Mouse (Mus musculus) MEL (cell line): ENCODE data around the gene Galnt18. TPM values are rescaled to one million over a fixed set of nuclear protein-coding genes. Genes with fewer than 3 reads are reported as not detected.

Experiments
- DNase-seq: peaks from one replicate; pipeline ENCODE4 v3.0.0; 2011; ENCODE audit warnings: low read depth, low spot score
- H3K27ac ChIP-seq: 2 replicates; pipeline ENCODE4 v1.5.1; 2012; ENCODE audit warnings: low read depth, mild to moderate bottlenecking, control low read depth, low read length, moderate library complexity; ENCODE audit not compliant: control insufficient read depth
- H3K27me3 ChIP-seq, 2 experiments: fragments of 150-350 bp in 1 of 2; sonication (generic) in 1 of 2; 2 replicates each; pipeline ENCODE4 v1.6.1; 2012; ENCODE audit warnings: low read length in 2 of 2, mild to moderate bottlenecking in 2 of 2, improper control_type of control experiment in 1 of 2, moderate library complexity in 1 of 2; ENCODE audit not compliant: insufficient read depth in 2 of 2, control insufficient read depth in 1 of 2
- H3K36me3 ChIP-seq, 2 experiments: 2 replicates each; pipeline ENCODE4 v1.6.1; 2012 to 2014; ENCODE audit warnings: low read length in 2 of 2, improper control_type of control experiment in 1 of 2, inconsistent platforms in 1 of 2, mild to moderate bottlenecking in 1 of 2; ENCODE audit not compliant: insufficient read depth in 2 of 2, control insufficient read depth in 1 of 2
- H3K4me1 ChIP-seq, 2 experiments: fragments of 150-350 bp in 1 of 2; sonication (generic) in 1 of 2; 2 replicates each; pipeline ENCODE4 v1.6.1; 2012; ENCODE audit warnings: low read length in 2 of 2, improper control_type of control experiment in 1 of 2, mild to moderate bottlenecking in 1 of 2; ENCODE audit not compliant: insufficient read depth in 2 of 2, control insufficient read depth in 1 of 2
- H3K4me3 ChIP-seq, 2 experiments: fragments of 150-350 bp in 1 of 2; sonication (generic) in 1 of 2; 2 replicates each; pipeline ENCODE4 v1.5.1; 2012; ENCODE audit warnings: low read depth in 2 of 2, low read length in 2 of 2, mild to moderate bottlenecking in 2 of 2, moderate library complexity in 2 of 2, control low read depth in 1 of 2, improper control_type of control experiment in 1 of 2; ENCODE audit not compliant: control insufficient read depth in 1 of 2, insufficient read depth in 1 of 2
- H3K79me2 ChIP-seq: 2 replicates; pipeline ENCODE4 v1.6.1; 2012; ENCODE audit warnings: mild to moderate bottlenecking, low read length, moderate library complexity; ENCODE audit not compliant: control insufficient read depth, poor library complexity, insufficient read depth
- H3K9ac ChIP-seq: 2 replicates; pipeline ENCODE4 v1.6.1; 2012; ENCODE audit warnings: low read depth, mild to moderate bottlenecking, control low read depth, low read length, moderate library complexity; ENCODE audit not compliant: control insufficient read depth, poor library complexity, severe bottlenecking
- H3K9me3 ChIP-seq: fragments of 150-350 bp; sonication (generic); replicated peaks from 2 replicates; pipeline ENCODE4 v1.6.1; 2012; ENCODE audit warnings: mild to moderate bottlenecking, low read length, improper control_type of control experiment, moderate library complexity; ENCODE audit not compliant: insufficient read depth
- CTCF ChIP-seq, 3 experiments: IDR thresholded peaks in 2 of 3; conservative IDR thresholded peaks in 1 of 3; 2 replicates each; pipeline ENCODE4 v1.5.1; 2011 to 2012; ENCODE audit warnings: low read length in 3 of 3, low read depth in 2 of 3, mild to moderate bottlenecking in 2 of 3, improper control_type of control experiment in 1 of 3, inconsistent platforms in 1 of 3, mixed read lengths in 1 of 3, moderate library complexity in 1 of 3; ENCODE audit not compliant: control insufficient read depth in 1 of 3, insufficient read depth in 1 of 3, poor library complexity in 1 of 3, severe bottlenecking in 1 of 3
- ELF1 ChIP-seq: IDR thresholded peaks from 2 replicates; pipeline ENCODE4 v1.6.1; 2014; ENCODE audit warnings: low read depth, mild to moderate bottlenecking, inconsistent platforms, low read length, improper control_type of control experiment, moderate library complexity
- EP300 ChIP-seq, 2 experiments: IDR thresholded peaks; 2 replicates each; pipeline ENCODE4 v1.6.1; 2011; ENCODE audit warnings: improper control_type of control experiment in 2 of 2, low read length in 2 of 2, low read depth in 1 of 2, mild to moderate bottlenecking in 1 of 2
- ETS1 ChIP-seq: IDR thresholded peaks from 2 replicates; pipeline ENCODE4 v1.6.1; 2012; ENCODE audit warnings: low read depth, mild to moderate bottlenecking, inconsistent platforms, low read length, improper control_type of control experiment, moderate library complexity
- GABPA ChIP-seq: IDR thresholded peaks from 2 replicates; pipeline ENCODE4 v1.6.1; 2012; ENCODE audit warnings: low read depth, mild to moderate bottlenecking, inconsistent platforms, low read length, improper control_type of control experiment, moderate library complexity
- GATA1 ChIP-seq: IDR thresholded peaks from 2 replicates; pipeline ENCODE4 v1.6.1; 2011; ENCODE audit warnings: low read depth, low read length, improper control_type of control experiment
- HCFC1 ChIP-seq: IDR thresholded peaks from 2 replicates; pipeline ENCODE4 v1.6.1; 2012; ENCODE audit warnings: low read depth, mild to moderate bottlenecking, inconsistent platforms, low read length, improper control_type of control experiment, moderate library complexity
- JUND ChIP-seq: IDR thresholded peaks from 2 replicates; pipeline ENCODE4 v1.6.1; 2011; ENCODE audit warnings: low read depth, mild to moderate bottlenecking, improper control_type of control experiment, low read length
- KAT2A ChIP-seq: conservative IDR thresholded peaks from 2 replicates; pipeline ENCODE4 v1.6.1; 2012; ENCODE audit warnings: low read depth, low read length, improper control_type of control experiment, inconsistent platforms
- MAFK ChIP-seq: IDR thresholded peaks from 2 replicates; pipeline ENCODE4 v1.6.1; 2011; ENCODE audit warnings: low read depth, mild to moderate bottlenecking, low read length, improper control_type of control experiment, borderline replicate concordance
- MAX ChIP-seq: IDR thresholded peaks from 2 replicates; pipeline ENCODE4 v1.6.1; 2011; ENCODE audit warnings: low read length, improper control_type of control experiment
- MAZ ChIP-seq: IDR thresholded peaks from 2 replicates; pipeline ENCODE4 v1.6.1; 2012; ENCODE audit warnings: low read depth, mild to moderate bottlenecking, inconsistent platforms, low read length, improper control_type of control experiment
- MEF2A ChIP-seq: IDR thresholded peaks from 2 replicates; pipeline ENCODE4 v1.6.1; 2014; ENCODE audit warnings: low read depth, mild to moderate bottlenecking, inconsistent platforms, low read length, improper control_type of control experiment; ENCODE audit not compliant: poor library complexity, insufficient replicate concordance, severe bottlenecking; ENCODE audit errors: extremely low read depth
- MXI1 ChIP-seq: IDR thresholded peaks from 2 replicates; pipeline ENCODE4 v1.6.1; 2011; ENCODE audit warnings: mild to moderate bottlenecking, low read depth, low read length, improper control_type of control experiment
- MYB ChIP-seq: IDR thresholded peaks from 2 replicates; pipeline ENCODE4 v1.6.1; 2011; ENCODE audit warnings: mild to moderate bottlenecking, low read depth, low read length, improper control_type of control experiment
- MYC ChIP-seq: IDR thresholded peaks from 2 replicates; pipeline ENCODE4 v1.6.1; 2011; ENCODE audit warnings: low read depth, mild to moderate bottlenecking, low read length, improper control_type of control experiment, moderate library complexity
- NELFE ChIP-seq: IDR thresholded peaks from 2 replicates; pipeline ENCODE4 v1.6.1; 2011; ENCODE audit warnings: low read depth, low read length, improper control_type of control experiment
- NRF1 ChIP-seq: IDR thresholded peaks from 2 replicates; pipeline ENCODE4 v1.6.1; 2014; ENCODE audit warnings: low read depth, mild to moderate bottlenecking, inconsistent platforms, low read length, improper control_type of control experiment, moderate library complexity; ENCODE audit not compliant: poor library complexity, insufficient read depth, severe bottlenecking
- POLR2A ChIP-seq, 2 experiments: IDR thresholded peaks; 2 replicates each; pipeline ENCODE4 v1.6.1; 2011 to 2012; ENCODE audit warnings: low read length in 2 of 2, mild to moderate bottlenecking in 2 of 2, control low read depth in 1 of 2, improper control_type of control experiment in 1 of 2, low read depth in 1 of 2, moderate library complexity in 1 of 2; ENCODE audit not compliant: control insufficient read depth in 1 of 2, insufficient read depth in 1 of 2, poor library complexity in 1 of 2
- POLR2AphosphoS2 ChIP-seq: IDR thresholded peaks from 2 replicates; pipeline ENCODE4 v1.6.1; 2011; ENCODE audit warnings: low read length, improper control_type of control experiment
- SIN3A ChIP-seq: IDR thresholded peaks from 2 replicates; pipeline ENCODE4 v1.6.1; 2012; ENCODE audit warnings: low read length, improper control_type of control experiment, inconsistent platforms
- TAL1 ChIP-seq: IDR thresholded peaks from 2 replicates; pipeline ENCODE4 v1.6.1; 2012; ENCODE audit warnings: mild to moderate bottlenecking, inconsistent platforms, low read length, moderate library complexity, mixed read lengths
- TBP ChIP-seq: IDR thresholded peaks from 2 replicates; pipeline ENCODE4 v1.8.0; 2011; ENCODE audit warnings: low read depth, low read length, improper control_type of control experiment
- UBTF ChIP-seq: IDR thresholded peaks from 2 replicates; pipeline ENCODE4 v1.6.1; 2012; ENCODE audit warnings: low read depth, mild to moderate bottlenecking, inconsistent platforms, low read length, improper control_type of control experiment, moderate library complexity, borderline replicate concordance; ENCODE audit not compliant: insufficient read depth
- USF1 ChIP-seq: IDR thresholded peaks from 2 replicates; pipeline ENCODE4 v1.6.1; 2014; ENCODE audit warnings: low read depth, mild to moderate bottlenecking, inconsistent platforms, low read length, improper control_type of control experiment, moderate library complexity
- ZC3H11A ChIP-seq: IDR thresholded peaks from 2 replicates; pipeline ENCODE4 v1.6.1; 2012; ENCODE audit warnings: low read depth, mild to moderate bottlenecking, inconsistent platforms, low read length, improper control_type of control experiment
- ZNF384 ChIP-seq: IDR thresholded peaks from 2 replicates; pipeline ENCODE4 v1.6.1; 2012; ENCODE audit warnings: low read depth, mild to moderate bottlenecking, inconsistent platforms, low read length, improper control_type of control experiment
- polyA plus RNA-seq, 2 experiments: library from polyadenylated mRNA; stranded (reverse) in 1 of 2; unstranded in 1 of 2; fragments of >175 nt in 1 of 2; fragments of >200 nt in 1 of 2; gene quantifications; 2 replicates each; pipeline versions ENCODE4 v1.2.1 to v1.2.4; 2012; ENCODE audit warnings: low replicate concordance in 2 of 2, low read depth in 1 of 2; ENCODE audit not compliant: insufficient read length in 2 of 2, insufficient read depth in 1 of 2, missing spikeins in 1 of 2
- total RNA-seq: library from RNA; depleted of rRNA; stranded (reverse); fragments of 300-350 nt; gene quantifications from 2 replicates; pipeline ENCODE4 v1.2.3, GENCODE M21; 2012

The Galnt18 gene
- total and polyA plus RNA-seq, 3 experiments = not detected

DNA sequence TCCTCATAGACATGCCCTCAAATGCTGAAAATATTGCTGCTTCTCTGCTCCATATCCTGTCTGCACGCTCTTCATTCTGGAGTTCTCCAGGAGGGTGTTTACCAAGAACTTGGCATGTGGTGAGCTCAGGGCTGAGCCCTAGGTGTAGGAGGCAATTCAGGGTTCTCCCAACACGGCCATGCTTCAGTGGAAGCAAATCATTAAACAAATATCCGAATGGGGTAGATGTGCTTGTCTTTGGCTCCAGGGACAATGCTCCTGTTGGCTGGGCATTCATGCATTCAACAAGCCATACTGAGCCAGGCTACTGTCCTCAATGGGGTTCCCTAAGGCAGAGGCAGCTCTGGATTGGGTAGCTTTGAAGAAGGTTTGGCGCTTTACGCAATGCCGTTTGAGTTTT, 212.9 kb downstream of the Galnt18 start:
- DNase-seq = no peak
- Histone ChIP-seq H3K9me3 (no peaks in the 10 kb centered on the region), H3K27ac (no peak overlapping the region), H3K27me3 (no peaks in the 10 kb centered on the region), H3K4me1 (no peaks in the 10 kb centered on the region), H3K9ac (no peak overlapping the region), H3K4me3 (no peak overlapping the region), H3K79me2 (no peaks in the 10 kb centered on the region), H3K36me3 (no peaks in the 10 kb centered on the region)
- no peak for TF ChIP-seq MAZ
- no peak for TF ChIP-seq MAFK
- no peak for TF ChIP-seq MXI1
- no peak for TF ChIP-seq NELFE
- no peak for TF ChIP-seq MEF2A
- no peak for TF ChIP-seq ZC3H11A
- no peak for TF ChIP-seq CTCF (IDR thresholded peaks at IDR 0.05 in 2 of 3, conservative IDR thresholded peaks at IDR 0.05 in 1 of 3; ENCODE audit: control insufficient read depth in 1 of 3, insufficient read depth in 1 of 3, low read depth in 2 of 3, low read length in 3 of 3, poor library complexity in 1 of 3, severe bottlenecking in 1 of 3)
- no peak for TF ChIP-seq GATA1
- no peak for TF ChIP-seq TBP
- TF ChIP-seq JUND = no peak
- TF ChIP-seq MYC = no peak
- TF ChIP-seq UBTF = no peak
- no peak for TF ChIP-seq POLR2A (IDR thresholded peaks at IDR 0.05; ENCODE audit: control insufficient read depth in 1 of 2, insufficient read depth in 1 of 2, low read depth in 1 of 2, low read length in 2 of 2, poor library complexity in 1 of 2)
- TF ChIP-seq ZNF384 = no peak
- TF ChIP-seq TAL1 = no peak
- no peak for TF ChIP-seq SIN3A
- no peak for TF ChIP-seq USF1
- TF ChIP-seq GABPA = no peak
- TF ChIP-seq EP300 (IDR thresholded peaks at IDR 0.05; ENCODE audit: low read depth in 1 of 2, low read length in 2 of 2) = no peak

DNA sequence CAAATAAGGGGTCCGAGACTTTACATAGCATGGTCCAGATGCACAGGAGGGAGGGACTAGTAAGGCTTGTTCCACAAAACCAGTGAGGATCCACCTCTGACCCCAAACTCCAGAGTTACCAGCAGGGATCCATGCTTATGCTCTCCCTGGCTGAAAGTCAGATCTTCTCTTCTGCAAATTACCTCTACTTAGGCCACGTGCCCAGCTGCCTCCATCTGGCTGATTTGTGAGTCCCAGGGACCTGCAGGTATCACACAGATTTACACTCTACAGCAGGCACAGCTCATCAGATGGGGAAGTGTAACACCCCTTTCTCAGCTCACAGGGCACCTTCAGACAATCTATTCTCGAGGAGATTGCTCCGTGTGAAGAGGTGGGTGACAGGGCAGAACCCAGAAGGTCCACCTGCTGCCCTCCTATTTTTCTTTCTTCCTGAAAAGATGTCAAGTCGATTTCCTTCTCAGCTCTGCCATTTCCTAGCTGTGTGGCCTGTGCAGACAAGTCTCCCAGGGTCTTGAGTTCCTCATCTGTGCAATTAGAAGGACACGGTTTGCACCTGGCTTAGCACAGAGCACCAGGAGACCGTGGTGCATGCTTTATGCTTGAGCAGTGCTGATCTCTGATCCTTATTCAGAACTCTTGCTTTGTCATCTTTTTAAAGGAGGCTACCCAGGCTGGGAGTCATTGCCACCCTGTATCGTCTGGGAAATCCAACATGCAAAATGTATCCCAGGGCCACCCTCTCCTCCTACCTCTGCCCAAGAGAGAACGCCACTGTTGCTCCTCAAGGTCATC, 216.3 kb downstream of the Galnt18 start:
- H3K27me3 ChIP-seq = no peaks in the 10 kb centered on the region
- no peak for TF ChIP-seq KAT2A
- TF ChIP-seq POLR2A (IDR thresholded peaks at IDR 0.05; ENCODE audit: control insufficient read depth in 1 of 2, insufficient read depth in 1 of 2, low read depth in 1 of 2, low read length in 2 of 2, poor library complexity in 1 of 2) = no peak
- no peak for TF ChIP-seq MEF2A
- TF ChIP-seq NRF1 = no peak
- TF ChIP-seq GATA1 = no peak
- TF ChIP-seq NELFE = no peak
- no peak for TF ChIP-seq MYB
- no peak for TF ChIP-seq ETS1
- no peak for TF ChIP-seq ELF1
- no peak for TF ChIP-seq ZNF384
- TF ChIP-seq SIN3A = no peak
- TF ChIP-seq MAFK = no peak
- TF ChIP-seq MAX = no peak
- no peak for TF ChIP-seq MYC
- no peak for TF ChIP-seq HCFC1
- TF ChIP-seq MAZ = no peak
- no peak for TF ChIP-seq POLR2AphosphoS2
- no peak overlapping the region for H3K27ac ChIP-seq
- H3K4me3 ChIP-seq = no peak overlapping the region
- H3K9ac ChIP-seq = no peak overlapping the region
- no peaks in the 10 kb centered on the region for H3K4me1 ChIP-seq
- H3K79me2 ChIP-seq = no peaks in the 10 kb centered on the region
- DNase-seq = no peak
- H3K9me3 ChIP-seq = no peaks in the 10 kb centered on the region
- no peaks in the 10 kb centered on the region for H3K36me3 ChIP-seq
